Mouse (Mus musculus) CD8-positive naive resting alpha-beta T cell, adult 2 months (primary cell): ENCODE data around the gene Bdkrb1.

Source experiments
- DNase-seq, 2 experiments: peaks; one replicate each; pipeline ENCODE4 v3.0.0; 2022; ENCODE audit warnings: low read depth in 2 of 2, low spot score in 2 of 2

Bdkrb1 gene

DNA sequence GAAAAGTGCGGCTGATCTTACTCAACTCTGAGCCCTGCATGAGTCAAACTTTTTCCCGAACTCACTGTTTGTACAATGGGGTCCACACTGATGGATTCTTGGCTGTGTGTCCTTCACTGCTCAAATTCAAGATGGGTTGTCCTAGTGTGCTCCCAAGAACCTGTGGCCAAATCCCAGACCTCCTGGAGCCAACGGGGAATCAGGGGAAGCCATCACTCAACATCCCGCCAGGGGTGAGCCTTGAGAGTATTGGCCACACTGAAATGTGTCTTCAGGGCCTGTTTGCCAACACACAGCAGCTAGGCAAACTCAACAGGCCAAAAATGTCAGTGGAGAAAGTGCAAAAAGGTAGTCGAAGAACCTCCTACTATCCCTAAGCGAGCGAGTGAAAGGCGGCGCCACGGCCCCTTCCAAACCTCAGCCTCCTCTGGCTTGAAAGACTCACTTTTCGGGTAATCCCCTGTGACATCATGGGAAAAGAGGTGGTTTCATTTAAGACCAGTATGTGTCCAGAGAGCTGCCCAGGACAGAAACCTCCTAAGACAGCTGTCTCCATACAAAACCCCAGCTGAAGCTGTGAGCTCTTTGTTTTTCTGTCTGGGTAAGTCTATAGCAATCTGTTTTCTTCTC lies at the start of gene Bdkrb1:
TSS of gene Bdkrb1 (plus strand) at position 505 of the 630 bp plus-strand sequence.
- DNase-seq = no peak

DNA sequence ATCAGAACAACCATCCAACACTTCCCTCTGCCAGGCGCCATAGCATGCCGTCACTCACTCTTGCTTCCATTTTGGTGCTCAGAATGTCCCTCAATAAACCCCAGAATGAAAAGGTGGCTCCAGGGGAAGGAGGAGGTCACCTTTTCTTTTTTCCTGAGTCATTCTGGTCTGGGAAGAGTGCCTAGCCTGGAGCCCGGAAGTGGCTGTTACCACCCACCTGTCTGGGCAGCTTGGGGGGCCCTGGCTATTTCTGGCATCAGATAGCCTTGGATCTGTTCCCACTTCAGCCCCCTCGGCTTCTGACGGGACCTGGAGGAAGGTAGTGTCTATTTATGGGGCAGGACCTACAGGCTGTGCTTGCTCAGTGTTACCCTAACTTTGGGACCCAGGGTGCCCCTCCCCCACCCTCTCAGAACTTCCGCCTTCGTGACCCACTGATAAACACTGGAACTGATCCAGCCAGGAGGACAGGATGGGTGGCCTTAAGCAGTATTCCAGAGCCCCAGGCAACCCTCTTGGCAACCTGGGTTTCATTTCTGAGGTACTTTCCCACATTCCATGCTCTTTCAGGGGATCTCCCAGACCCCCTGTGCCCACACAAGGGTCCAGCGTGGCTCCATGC lies 48.6 kb upstream of the Bdkrb1 start:
- no peak for DNase-seq

DNA sequence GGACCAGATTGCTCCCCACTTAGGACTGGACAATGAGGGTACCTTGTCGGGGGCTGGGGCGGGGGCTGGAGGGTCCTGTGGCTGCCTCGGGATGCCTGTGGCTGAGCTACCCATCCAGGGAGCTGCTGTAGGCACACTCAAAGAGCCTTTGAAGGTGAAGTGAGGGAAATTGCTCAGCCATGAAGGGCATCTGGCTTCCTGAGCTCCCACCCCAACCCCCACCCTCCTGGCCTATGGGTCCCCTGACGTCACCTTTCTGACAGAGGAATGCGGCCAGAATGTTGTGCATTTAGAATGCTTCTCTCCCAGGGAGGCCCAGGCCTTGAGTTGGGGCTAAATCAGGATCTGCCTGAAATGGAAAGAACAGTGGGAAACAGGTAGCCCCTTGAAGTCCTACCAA lies 47.7 kb upstream of the Bdkrb1 start:
- DNase-seq = no peak

DNA sequence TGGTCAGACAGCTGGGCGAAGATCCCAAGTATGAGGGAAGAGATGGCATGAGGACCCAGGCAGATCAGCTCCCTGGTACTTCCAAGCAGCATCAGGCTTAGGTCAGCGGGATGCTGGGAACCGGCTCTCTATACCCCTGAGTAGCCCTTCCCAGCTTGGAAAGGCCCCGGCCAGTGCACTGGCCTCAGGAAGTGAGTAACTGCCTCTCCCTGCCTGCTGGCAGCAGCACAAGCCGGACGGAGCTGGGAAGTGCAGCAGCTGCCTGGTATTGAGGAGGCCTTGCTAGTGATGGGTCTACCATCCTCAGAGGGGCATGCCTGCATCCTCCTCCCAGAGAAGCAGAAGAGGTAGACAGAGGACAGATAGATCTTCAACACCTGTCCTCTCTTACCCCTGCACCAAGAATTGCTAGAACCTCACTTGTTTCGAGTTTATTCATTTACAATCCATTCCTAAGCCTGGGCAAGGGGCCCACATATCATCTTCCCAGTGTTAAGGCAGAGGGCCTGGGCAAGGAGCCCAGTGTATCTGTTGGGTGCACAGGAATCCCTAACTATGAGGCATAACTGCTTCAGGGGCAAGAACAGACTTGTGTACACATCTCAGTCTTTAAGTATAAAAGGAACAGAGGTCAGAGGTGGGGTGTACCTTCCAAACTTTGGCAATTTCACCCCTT lies 45.5 kb upstream of the Bdkrb1 start:
- no peak for DNase-seq

DNA sequence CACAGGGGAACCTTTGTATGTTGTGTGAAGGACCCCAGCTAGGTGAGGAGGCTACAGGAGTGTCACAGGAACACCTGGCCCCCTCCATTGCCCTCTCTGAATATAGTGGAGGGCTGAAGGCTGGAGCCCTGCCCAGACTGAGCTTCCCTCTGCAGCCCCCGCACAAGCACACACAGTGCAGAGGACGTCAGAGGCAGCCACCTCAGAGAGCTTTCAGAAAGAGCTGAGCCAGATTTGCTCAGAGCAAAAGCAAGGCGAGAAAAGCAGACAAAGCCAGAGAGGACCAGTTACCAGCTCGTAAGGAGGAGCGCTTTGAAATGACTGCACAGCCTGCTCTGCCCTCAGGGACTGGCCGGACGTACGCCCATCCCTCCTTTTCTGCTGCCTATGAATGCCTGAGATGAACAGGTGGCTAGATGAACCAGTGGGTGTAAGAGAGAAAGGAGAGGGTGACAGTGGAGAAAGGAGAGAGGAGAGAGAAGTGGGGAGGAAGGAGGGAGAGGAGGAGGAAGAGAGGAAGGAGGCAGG lies 41.8 kb upstream of the Bdkrb1 start:
- no peak for DNase-seq

GRCm38 (mm10) chr12:105562056-105562820 lies 40.6 kb upstream of the Bdkrb1 start:
- no peak for DNase-seq

DNA sequence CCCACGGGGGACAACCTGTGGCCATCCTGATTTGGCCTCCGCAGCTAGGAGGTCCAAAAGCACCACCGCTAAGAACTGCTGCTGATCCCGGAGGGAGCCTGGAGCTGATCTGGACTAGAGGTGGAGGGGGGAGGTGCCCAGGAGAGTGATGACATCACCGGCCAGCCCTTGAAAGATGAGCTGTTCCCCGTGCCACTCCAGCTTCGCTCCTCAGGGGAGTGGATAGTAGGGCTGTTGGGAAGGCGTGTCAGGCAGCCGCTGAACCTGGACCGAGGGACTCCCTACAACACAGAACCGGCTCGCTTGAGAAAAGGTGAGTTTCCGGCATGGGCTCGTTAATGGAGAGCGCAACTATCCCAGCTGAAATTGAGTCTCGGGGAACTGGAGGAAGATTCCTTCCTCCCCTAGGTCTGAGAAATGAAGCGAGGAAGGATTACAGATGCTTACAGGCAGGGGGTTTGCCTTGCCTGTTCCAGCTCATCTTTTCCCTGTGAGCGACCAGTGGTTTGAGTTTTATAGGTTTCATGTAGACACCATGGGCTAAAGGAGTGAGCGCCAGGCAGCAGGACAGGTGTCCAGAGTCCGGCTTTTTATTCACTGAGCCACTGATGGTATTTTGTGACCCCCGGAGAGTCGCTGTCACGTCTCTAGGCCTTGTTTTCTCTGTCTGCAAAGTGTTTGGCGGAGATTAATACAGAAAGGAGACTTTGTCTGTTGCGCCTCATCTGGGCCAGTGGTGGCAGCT lies 39.8 kb upstream of the Bdkrb1 start, which contains the start of gene Bdkrb2:
TSS of gene Bdkrb2 (plus strand) at position 291 of the 745 bp plus-strand sequence.
- DNase-seq = no peak

DNA sequence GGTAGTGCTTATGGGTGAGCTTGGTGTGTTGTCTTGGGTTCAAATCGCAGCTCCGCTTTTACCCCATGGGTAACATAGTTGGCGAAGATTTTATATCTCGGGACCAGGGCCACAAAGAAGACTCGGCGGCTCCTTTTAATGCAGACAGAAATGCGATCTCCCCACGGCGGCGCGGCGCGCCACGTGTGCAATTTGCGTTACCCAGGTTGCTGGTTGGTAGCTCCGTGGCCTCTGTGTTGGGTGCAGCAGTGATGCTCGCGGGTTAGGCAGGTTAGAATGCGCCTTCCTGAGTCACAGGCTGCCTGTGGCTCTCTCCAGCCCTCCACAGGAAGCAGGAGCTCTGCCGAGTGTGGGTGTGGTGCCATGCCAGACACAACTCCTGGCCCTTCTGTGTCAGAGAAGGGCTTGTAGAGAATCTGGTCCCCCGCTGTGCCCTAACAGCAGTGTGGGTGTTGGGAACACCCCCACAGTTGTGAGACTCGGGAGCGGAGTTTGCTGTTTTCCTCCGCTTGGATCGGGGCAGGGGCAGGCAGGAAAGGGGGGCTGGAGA lies 39.1 kb upstream of the Bdkrb1 start:
- no peak for DNase-seq

GRCm38 (mm10) chr12:105565221-105565620 lies 37.7 kb upstream of the Bdkrb1 start:
- DNase-seq = no peak

- DNase-seq = no peak
Observed at GRCm38 (mm10) chr12:105571867-105572266, 31.0 kb upstream of the Bdkrb1 start.

- DNase-seq = no peak
Observed at GRCm38 (mm10) chr12:105572622-105573021, 30.3 kb upstream of the Bdkrb1 start.

DNA sequence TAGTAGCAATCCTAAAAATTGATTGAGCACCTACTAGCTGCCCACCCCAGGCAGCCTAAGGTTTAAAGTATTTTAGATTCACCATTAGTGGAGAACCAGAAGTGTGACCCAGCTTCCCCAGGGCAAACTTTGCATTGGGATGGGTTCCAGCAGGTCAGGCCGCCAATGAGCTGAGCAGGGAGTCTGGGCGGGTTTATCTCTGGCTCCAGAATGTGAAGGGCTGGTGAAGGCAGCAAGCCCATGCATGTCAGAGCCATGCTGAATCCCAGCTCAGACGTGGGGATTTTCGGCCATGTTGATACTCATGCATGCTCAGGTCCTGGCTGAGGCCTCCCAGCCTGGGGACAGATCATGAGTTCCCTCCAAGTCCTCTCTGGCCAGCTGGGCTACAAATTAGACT lies 28.5 kb upstream of the Bdkrb1 start:
- no peak for DNase-seq

DNA sequence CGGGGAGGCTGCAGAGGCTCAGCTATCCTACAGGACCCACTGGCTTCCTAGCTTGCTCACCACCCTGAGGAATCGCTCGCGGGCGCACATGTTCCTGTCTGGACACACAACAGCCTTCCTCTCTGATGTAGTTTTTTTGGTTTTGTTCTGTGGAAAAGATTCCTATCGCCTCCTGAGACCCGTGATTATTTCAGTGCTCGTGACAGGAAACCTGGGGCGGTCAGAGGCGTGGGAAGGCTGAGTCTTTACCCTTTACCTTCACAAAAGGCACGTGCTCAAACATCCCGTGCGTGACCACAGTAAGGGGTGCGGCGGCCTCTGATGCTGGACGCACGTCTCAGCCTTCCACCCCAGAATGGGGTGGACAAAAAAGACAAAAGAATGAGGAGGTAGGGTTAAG lies 22.4 kb upstream of the Bdkrb1 start:
- no peak for DNase-seq

DNA sequence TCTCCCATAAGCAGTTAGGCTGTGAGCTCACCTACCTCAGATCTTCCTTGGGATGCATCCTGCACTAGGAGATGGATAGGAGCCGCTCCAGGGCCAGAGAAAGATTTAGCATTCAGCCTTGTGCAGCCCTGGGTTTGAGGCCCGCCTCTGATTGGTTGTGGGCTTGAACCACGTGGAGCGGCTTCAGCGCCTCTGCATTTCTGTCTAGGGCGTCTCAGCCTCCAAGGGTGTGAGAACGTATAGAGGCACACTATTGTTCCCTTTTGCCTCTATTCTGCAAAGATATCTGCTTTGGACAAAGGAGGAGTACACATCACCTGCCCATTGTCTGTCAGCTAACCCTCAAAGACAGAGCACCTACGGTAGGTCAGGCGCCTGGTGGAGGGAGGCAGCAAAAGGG lies 20.4 kb upstream of the Bdkrb1 start:
- no peak for DNase-seq

DNA sequence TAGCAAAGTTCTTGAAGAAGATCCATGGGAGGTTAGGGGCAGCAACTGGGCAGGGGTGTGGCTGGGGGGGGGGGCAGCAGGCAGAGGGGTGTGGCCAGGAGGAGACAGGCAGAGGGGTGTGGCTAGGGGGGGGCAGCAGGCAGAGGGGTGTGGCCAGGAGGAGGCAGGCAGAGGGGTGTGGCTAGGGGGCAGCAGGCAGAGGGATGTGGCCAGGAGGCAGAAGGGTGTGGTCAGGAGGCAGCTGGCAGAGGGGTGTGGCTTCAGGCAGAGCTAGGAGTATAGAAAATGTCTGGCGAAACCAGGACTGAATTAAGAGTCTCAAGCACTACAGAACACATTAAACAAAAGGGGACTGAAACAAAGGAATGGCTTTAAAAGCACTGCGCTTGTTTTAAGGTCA lies 19.4 kb upstream of the Bdkrb1 start:
- DNase-seq = no peak

DNA sequence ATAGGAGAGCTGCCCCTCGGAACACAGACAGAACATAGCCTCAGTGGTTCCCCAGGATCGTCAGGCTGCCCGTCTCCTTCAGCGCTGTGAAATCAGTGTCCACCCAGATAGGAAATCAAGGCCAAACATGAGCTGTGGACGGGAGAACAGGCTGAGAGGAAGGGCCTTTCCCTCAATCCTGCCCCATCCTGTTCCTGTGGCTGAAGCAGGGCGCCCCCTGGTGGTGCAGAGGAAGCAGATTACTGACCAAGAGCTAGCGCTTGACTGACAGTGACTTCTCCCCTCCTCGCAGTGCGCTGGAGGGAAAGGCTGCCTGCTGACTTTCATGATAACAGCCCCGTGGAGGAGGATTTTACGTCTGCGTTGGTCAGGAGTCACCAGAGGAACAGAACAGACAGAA lies 18.0 kb upstream of the Bdkrb1 start:
- no peak for DNase-seq

DNA sequence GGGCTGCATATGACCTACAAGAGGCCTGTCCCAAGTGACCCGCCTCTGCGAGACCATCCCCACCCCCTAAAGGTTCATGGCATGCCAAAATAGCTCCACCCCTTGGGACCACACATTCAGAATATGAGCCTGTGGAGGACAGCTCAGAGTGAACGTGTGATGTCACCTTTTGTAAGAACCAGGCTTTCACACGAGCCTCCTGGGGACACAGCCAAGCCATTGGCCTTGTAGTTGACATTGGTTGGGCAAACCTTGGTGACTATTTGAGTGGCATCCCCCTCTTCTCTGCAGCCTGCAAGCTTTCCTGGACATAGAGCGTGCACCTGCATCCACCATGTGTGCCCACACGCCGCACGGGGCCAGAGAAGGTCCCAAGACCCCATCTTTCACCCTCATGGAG lies 15.4 kb upstream of the Bdkrb1 start:
- DNase-seq = no peak

DNA sequence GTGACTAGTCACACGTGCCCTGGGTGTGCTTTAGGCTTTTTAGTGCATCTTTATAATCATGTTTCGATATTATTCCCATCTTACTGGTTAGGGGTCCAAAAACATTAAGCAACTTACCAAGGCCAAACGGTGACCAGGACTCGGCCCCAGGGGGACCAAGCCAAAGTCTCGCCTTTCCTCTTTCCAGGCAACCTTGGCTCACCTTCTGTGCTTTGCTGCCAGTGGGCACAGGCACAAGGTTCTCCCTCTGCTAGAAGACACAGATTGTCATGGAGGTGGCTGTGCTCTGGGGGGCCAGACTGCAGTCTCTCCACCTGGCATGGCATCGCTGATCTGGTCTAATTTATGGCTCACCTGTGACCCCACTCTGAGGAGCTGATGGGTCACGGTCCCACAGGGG lies 12.1 kb upstream of the Bdkrb1 start:
- no peak for DNase-seq

- no peak for DNase-seq
Observed at GRCm38 (mm10) chr12:105592361-105592761, 10.5 kb upstream of the Bdkrb1 start.

DNA sequence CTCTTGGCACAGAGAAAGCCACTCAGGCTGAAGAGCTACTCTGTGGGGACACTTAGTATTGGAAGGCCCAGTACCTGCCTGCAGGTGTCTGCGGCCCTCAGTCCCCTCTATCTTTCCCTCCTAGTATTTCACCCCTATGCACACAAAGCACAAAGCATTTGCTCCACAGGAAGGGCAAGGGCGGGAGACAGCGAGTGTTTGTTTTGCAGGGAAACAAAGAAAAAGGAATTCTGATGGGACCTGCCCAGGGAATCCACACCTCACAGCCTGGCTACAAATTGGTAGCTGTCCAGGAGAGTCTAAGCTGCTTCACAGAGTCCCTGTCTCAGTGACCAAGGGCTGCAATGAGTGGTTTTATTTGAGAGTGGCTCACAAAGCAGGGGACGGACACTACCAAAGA lies 9.4 kb upstream of the Bdkrb1 start:
- no peak for DNase-seq

DNA sequence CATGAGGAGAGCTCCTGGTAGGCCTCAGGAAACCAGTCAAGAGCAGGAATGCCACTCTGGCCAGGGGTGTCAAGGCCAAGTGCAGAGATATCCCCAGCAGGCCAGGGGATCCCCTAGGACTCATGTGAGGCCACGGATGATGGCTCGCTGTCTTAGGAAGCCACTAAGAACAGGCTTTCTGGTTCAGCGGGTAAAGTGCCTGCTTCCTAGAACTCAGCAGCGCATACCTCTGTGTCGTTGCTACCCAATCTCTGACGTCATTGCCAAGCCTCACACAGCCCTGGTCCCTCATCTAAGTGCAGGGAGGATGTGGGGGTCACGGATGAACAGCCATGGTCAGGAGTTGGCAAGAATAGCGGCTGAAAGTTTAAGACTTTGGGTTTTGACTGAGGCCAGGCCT lies 5.8 kb upstream of the Bdkrb1 start:
- DNase-seq = no peak
